Mouse (Mus musculus): ENCODE results near the gene Dock4.

DNA sequence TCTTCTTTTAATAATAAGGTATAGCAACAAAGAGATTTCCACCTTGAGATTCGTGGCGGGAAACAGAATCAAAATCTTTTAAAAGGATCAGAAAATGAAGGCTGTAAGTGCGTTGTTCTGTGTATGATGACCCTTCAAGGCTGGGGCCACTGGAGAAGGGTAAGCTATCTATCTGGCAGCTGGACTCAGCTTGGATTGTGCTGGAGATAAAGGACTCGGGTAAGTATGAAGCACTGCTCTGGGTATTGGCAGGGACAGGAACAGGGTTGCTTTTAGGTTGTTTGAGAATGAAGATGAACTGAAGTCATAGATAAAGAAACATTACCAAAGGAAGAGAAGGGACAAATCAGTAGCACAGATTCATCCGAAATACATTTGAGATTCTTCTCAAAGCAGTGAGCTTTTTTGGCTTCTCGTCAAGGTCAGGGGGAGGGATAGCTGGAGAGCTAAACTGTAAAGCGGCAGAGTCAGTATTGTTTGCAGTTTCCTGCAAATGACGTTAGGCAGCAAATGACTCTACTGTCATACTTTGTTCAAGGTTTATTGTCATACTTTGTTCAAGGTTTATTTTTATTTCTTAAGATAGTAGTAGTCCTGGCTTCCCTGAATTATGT lies 30.3 kb upstream of the Dock4 start:
- TF ChIP-seq CTCF (IDR thresholded peaks at IDR 0.05; ENCODE audit: extremely low read depth, insufficient read depth, low read length), result no peak
- TF ChIP-seq POLR2A (IDR thresholded peaks at IDR 0.05; ENCODE audit: extremely low read depth, insufficient read depth, low read length), result no peak

Measured in cortical plate, adult 2 months (tissue).